Mouse (Mus musculus): Measurements from ENCODE around the gene 6030458C11Rik. TPM values are rescaled to one million over a fixed set of nuclear protein-coding genes. Genes with fewer than 3 reads are reported as not detected.

Gene 6030458C11Rik
- total and polyA plus RNA-seq, 3 experiments = 17.5 to 38.3 (median 30.6) TPM

GRCm38 (mm10) chr15:12817592-12817991 is 6.9 kb downstream of the 6030458C11Rik start:
- TF ChIP-seq USF2 (conservative IDR thresholded peaks at IDR 0.05; ENCODE audit: low read depth, low read length) (no peak), MYC (IDR thresholded peaks at IDR 0.05; ENCODE audit: low read depth, low read length) (no peak), POLR2A (IDR thresholded peaks at IDR 0.05; ENCODE audit: low read depth, low read length) (no peak), MXI1 (IDR thresholded peaks at IDR 0.05; ENCODE audit: low read depth, low read length) (no peak), ZMIZ1 (IDR thresholded peaks at IDR 0.05; ENCODE audit: low read depth, low read length) (no peak), NELFE (IDR thresholded peaks at IDR 0.05; ENCODE audit: low read depth, low read length) (no peak), RAD21 (IDR thresholded peaks at IDR 0.05; ENCODE audit: low read depth, low read length) (no peak), MAZ (IDR thresholded peaks at IDR 0.05; ENCODE audit: low read depth, low read length) (no peak), EP300 (IDR thresholded peaks at IDR 0.05; ENCODE audit: low read length) (no peak), SIN3A (IDR thresholded peaks at IDR 0.05; ENCODE audit: low read length) (no peak), CHD1 (IDR thresholded peaks at IDR 0.05; ENCODE audit: low read depth, low read length) (no peak), MAX (IDR thresholded peaks at IDR 0.05; ENCODE audit: low read length) (no peak), CTCF (conservative IDR thresholded peaks at IDR 0.05 in 1 of 2, IDR thresholded peaks at IDR 0.05 in 1 of 2; ENCODE audit: low read depth in 2 of 2, low read length in 2 of 2) (no peak), USF1 (IDR thresholded peaks at IDR 0.05; ENCODE audit: low read depth, low read length) (no peak), IRF4 (IDR thresholded peaks at IDR 0.05; ENCODE audit: low read depth, low read length) (no peak)
- Histone ChIP-seq H3K4me1 (ENCODE audit: control insufficient read depth in 1 of 2, insufficient read depth in 2 of 2) (peaks cover 0 to 17% of the 10 kb centered on the region in 2 experiments; a peak in 2 of 4 replicates), H3K4me3 (replicated peaks in 1 of 3; ENCODE audit: low read depth in 2 of 3, low read length in 2 of 3, poor library complexity in 1 of 3) (no peak overlapping the region), H3K4me2 (ENCODE audit: insufficient read depth, low read depth, poor library complexity, severe bottlenecking) (no peak overlapping the region), H3K27ac (ENCODE audit: insufficient read depth, low read depth) (no peak overlapping the region), H3K27me3 (replicated peaks) (no peaks in the 10 kb centered on the region), H3K36me3 (replicated peaks in 1 of 2; ENCODE audit: control insufficient read depth in 1 of 2, insufficient read depth in 1 of 2, low read length in 1 of 2) (peaks cover 62 to 96% of the 10 kb centered on the region in 2 experiments), H3K9ac (ENCODE audit: insufficient read depth, low read depth) (no peak overlapping the region), H3K79me2 (replicated peaks; ENCODE audit: control insufficient read depth, extremely low read depth, insufficient read depth, poor library complexity, severe bottlenecking) (0 out of 2 replicates have a peak, but pooled peaks cover 3% of the 10 kb centered on the region), H3K9me3 (replicated peaks; ENCODE audit: low read length) (peaks cover 2% of the 10 kb centered on the region)
- no peak for DNase-seq (ENCODE audit: extremely low read depth)
- dilution Hi-C loops (cut with MboI; ENCODE audit: extremely low pct_ligation_motif_present, extremely low pct_unique_long_range_greater_than_20kb, low sequenced_read_pairs) (no loop called here), in situ Hi-C loops (cut with MboI; ENCODE audit: low pct_ligation_motif_present, low pct_unique_long_range_greater_than_20kb, low sequenced_read_pairs) (no loop called here)

GRCm38 (mm10) chr15:12812646-12813045 is 11.8 kb downstream of the 6030458C11Rik start:
- in situ Hi-C loops (cut with MboI; ENCODE audit: low pct_ligation_motif_present, low pct_unique_long_range_greater_than_20kb, low sequenced_read_pairs) = no loop called here
- H3K36me3 ChIP-seq (replicated peaks in 1 of 2; ENCODE audit: control insufficient read depth in 1 of 2, insufficient read depth in 1 of 2, low read length in 1 of 2) = peaks cover 68 to 95% of the 10 kb centered on the region in 2 experiments
- H3K4me3 ChIP-seq (replicated peaks in 1 of 3; ENCODE audit: low read depth in 2 of 3, low read length in 2 of 3, poor library complexity in 1 of 3) = no peak overlapping the region
- H3K9ac ChIP-seq (ENCODE audit: insufficient read depth, low read depth) = no peak overlapping the region
- DNase-seq (ENCODE audit: extremely low read depth) = no peak
- H3K27me3 ChIP-seq (replicated peaks) = no peaks in the 10 kb centered on the region
- dilution Hi-C loops (cut with MboI; ENCODE audit: extremely low pct_ligation_motif_present, extremely low pct_unique_long_range_greater_than_20kb, low sequenced_read_pairs) = no loop called here
- H3K27ac ChIP-seq (ENCODE audit: insufficient read depth, low read depth) = no peak overlapping the region
- peaks cover 2% of the 10 kb centered on the region for H3K9me3 ChIP-seq (replicated peaks; ENCODE audit: low read length)
- H3K79me2 ChIP-seq (replicated peaks; ENCODE audit: control insufficient read depth, extremely low read depth, insufficient read depth, poor library complexity, severe bottlenecking) = no peaks in the 10 kb centered on the region
- no peak overlapping the region for H3K4me2 ChIP-seq (ENCODE audit: insufficient read depth, low read depth, poor library complexity, severe bottlenecking)
- H3K4me1 ChIP-seq (ENCODE audit: control insufficient read depth in 1 of 2, insufficient read depth in 2 of 2) = no peaks in the 10 kb centered on the region
- no peak for TF ChIP-seq EP300 (IDR thresholded peaks at IDR 0.05; ENCODE audit: low read length)
- no peak for TF ChIP-seq CHD2 (IDR thresholded peaks at IDR 0.05; ENCODE audit: low read length)
- TF ChIP-seq JUND (conservative IDR thresholded peaks at IDR 0.05; ENCODE audit: low read depth, low read length) = no peak
- TF ChIP-seq GABPA (IDR thresholded peaks at IDR 0.05; ENCODE audit: insufficient replicate concordance, low read depth, low read length) = no peak
- TF ChIP-seq POLR2AphosphoS2 (IDR thresholded peaks at IDR 0.05; ENCODE audit: low read depth, low read length) = no peak
- TF ChIP-seq MAFK (IDR thresholded peaks at IDR 0.05; ENCODE audit: insufficient replicate concordance, low read length) = no peak
- TF ChIP-seq KAT2A (IDR thresholded peaks at IDR 0.05; ENCODE audit: insufficient replicate concordance, low read length) = no peak
- no peak for TF ChIP-seq ZNF384 (IDR thresholded peaks at IDR 0.05; ENCODE audit: low read depth, low read length)
- TF ChIP-seq RCOR1 (conservative IDR thresholded peaks at IDR 0.05; ENCODE audit: low read depth, low read length) = no peak
- no peak for TF ChIP-seq NELFE (IDR thresholded peaks at IDR 0.05; ENCODE audit: low read depth, low read length)
- TF ChIP-seq USF2 (conservative IDR thresholded peaks at IDR 0.05; ENCODE audit: low read depth, low read length) = no peak
- no peak for TF ChIP-seq BHLHE40 (IDR thresholded peaks at IDR 0.05; ENCODE audit: low read depth, low read length)
- no peak for TF ChIP-seq MYC (IDR thresholded peaks at IDR 0.05; ENCODE audit: low read depth, low read length)
- TF ChIP-seq TCF12 (IDR thresholded peaks at IDR 0.05; ENCODE audit: low read depth, low read length) = no peak
- TF ChIP-seq USF1 (IDR thresholded peaks at IDR 0.05; ENCODE audit: low read depth, low read length) = no peak
- no peak for TF ChIP-seq TBP (conservative IDR thresholded peaks at IDR 0.05; ENCODE audit: low read depth, low read length)
- TF ChIP-seq SMC3 (IDR thresholded peaks at IDR 0.05; ENCODE audit: low read depth, low read length) = no peak
- TF ChIP-seq SIN3A (IDR thresholded peaks at IDR 0.05; ENCODE audit: low read length) = no peak

All from CH12.LX (cell line).